Mouse (Mus musculus) CH12F3 (cell line): ENCODE results near the gene Gtf2h3.
"Not testable (repeated sequence)": the region's sequence is repeated elsewhere in the genome, so short reads cannot be mapped to it uniquely, and the experiment has no call there.

ENCODE experiments used
- in situ Hi-C: fragments of 300-500 bp; cut with MboI; formaldehyde crosslinking; loops from 2 replicates; pipeline ENCODE4 v1.14.3; 2020; ENCODE audit warnings: low sequenced_read_pairs

Gtf2h3 gene

DNA sequence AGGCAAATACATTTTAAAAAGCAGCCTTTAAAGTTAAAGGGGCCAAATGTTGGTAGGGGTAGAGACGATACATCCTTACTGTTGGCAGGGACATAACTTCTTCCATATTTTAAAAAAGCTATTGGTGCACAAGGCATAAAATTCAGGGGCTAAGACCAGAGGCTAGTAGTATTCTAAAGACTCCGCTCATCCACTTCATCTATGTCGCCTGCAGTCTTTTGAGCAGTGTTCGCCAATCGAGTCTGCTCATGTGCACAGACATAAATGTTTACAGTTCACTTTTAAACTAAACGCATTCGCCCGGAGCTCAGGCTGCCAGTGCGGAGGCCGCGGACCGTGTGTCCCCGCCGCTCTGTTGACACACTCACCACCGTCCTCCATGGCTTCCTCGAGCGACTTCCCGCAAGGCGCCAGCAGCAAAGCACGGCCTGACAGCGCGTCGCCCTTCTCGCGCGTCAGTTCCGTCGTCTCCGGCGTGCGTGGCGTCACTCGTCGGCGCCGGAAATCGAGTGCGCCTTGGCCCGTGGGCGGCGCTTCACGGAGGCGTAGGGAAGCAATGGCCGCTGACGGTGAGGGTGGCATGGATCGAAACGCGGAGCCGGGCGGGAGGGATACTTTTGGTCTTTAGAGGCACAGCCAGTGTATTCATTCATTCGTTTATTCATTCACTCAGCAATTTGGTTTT is at the start of gene Gtf2h3, which contains the start of gene Eif2b1:
Gene Gtf2h3 (plus strand): TSS at position 508 of the 685 bp plus-strand sequence.
Gene Eif2b1 (minus strand): TSS at position 499 of the 685 bp plus-strand sequence.
- in situ Hi-C loops = no loop called here

DNA sequence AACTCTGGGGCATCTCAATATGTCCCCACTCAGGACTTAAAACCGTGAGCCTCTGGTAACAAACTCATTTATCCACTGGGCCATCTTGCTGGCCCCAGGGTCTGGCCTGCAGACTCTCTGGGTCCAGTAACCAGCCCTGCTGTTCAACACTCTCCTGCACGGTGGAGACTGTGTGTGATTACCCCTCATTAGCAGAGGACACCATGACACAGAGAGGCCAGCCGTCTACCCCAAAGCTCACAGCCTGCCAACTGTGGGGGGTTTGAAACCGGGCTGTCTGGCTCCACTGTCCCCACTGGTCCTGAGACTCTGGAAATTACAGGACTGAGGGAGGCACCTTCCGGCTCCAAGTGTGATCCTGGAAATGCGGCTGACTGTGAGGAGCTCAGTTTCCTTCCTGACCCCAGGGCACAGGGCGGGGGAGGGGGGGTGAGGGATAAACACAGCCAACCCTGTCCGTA is 49.7 kb upstream of the Gtf2h3 start:
- in situ Hi-C loops = no loop called here

DNA sequence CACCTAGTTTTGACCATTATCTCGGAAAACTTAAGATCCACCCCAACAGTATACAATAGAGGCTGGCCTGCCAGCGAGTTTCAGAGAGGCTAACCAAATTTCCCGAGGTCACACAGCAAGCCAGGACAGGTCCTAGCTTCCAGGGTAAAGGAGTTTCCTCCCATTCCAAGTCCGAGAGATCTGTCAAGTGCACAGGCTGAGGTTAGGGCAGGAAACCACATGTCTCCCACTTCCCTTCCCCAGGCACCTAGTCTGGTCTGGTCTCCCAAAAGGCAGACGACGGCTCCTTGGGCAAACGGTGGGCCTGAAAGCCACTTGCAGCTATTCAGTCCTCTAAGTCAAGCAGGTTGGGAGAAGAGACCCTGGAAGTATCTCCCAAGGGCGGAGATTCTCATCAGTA is 49.2 kb upstream of the Gtf2h3 start:
- in situ Hi-C loops = loop anchor here (10.0 kb wide), 1 partner anchor 95 kb away; the partner anchor contains the start of gene Kmt5a

DNA sequence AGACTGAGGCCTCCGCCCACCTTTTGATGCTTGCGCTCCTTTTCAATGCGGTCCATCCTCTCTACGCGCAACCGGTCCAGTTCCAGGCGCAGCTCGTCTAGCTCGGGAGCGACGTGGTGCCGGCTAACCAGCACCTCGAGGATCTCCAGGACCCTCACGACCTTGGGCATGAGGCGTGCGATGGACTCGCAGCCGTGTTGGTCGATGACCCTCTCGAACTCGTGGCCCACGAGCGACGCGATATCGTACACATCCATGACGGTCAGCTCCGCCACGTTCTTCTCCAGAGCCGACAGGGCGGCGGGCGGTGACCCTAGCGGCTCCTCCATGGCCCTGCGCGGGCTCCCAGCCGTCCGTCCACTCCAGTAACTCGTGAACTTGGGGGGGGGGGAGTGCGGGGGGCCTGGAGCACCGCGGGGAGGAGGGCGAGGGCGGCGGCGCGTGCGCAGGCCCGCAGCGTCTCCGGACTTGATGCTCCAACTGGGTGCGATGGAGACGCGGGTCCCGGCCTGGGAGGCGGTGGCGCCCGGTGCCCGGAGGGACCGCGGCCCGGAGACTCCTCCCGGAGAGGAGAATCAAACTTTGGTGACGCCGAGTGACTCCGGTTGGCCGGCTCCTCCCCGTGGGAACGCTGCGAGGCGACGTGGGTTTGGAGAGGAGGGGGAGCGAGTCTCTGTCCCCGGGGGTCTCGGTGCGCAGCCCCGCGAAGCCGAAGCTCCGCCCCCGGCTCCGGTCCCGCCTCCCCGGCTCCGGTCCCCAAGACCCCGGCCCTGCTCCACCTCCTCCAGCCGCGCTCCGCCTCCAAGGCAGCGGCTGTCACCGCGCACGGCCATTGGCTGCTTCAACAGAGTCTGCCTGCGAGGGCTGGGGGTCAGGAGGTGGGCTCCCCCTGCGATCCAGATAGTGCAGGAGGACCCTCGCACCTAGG is 48.0 kb upstream of the Gtf2h3 start, which contains the start of gene Rilpl1:
Gene Rilpl1 (minus strand): TSS at position 737 of the 928 bp plus-strand sequence.
- in situ Hi-C loops = loop anchor here (10.0 kb wide), 1 partner anchor 96 kb away; the partner anchor contains the start of gene Kmt5a

DNA sequence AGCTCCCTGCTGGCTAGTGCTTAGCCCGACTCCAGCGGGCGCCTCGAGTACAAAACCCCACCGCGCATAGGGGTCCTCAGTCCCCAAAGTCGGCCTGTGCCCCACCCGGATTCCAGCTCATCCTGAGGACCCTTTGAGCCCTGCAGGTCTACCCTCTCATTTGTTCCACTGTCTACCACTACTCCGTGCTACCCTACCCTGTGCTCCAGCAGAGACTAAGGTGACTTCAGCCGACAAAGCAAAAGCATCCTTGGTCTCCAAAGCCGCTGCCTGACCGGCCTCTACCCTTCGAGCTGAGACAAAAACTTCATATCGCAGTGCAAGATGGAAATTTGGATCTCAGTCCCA is 47.4 kb upstream of the Gtf2h3 start:
- in situ Hi-C loops = loop anchor here (10.0 kb wide), 1 partner anchor 97 kb away; the partner anchor contains the start of gene Kmt5a

DNA sequence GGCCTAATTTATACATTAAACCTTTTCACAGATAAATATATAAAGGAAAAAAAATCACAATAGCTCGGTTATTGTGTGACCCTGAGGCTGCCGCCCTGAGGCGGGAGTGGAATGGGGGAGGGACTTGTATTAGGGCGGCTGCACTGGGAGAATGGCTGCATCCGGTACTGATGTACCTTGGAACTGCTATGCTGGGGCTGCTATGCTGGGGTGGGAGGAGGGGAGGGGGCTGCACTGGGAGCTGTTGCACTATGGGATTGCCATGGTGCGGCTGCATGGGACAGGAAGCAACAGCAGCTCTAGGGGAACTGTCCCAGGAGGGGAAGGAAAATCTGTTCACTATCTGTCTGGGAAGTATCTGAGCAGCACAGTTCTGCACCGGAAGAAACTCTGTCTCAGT is 46.5 kb upstream of the Gtf2h3 start:
- in situ Hi-C loops = loop anchor here (10.0 kb wide), 1 partner anchor 98 kb away; the partner anchor contains the start of gene Kmt5a

DNA sequence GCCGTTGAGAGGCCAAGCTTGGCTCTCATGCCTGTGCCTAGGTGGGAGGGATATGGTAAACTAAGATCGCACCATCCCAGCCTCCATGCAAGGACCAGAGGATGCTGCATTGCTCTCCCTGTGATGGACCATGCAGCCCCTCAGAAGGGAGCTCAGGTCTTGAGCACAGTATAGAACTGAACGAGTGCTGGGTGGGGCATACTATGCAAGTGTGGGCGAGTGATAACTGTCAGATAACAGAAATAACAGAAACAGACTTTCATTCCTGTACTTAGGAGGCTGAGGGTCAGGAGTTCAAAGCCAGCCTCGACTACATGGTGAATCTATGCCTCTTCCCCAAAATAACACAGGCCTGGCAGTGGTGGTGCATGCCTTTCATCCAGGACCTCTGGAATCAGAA is 43.9 kb upstream of the Gtf2h3 start:
- in situ Hi-C loops = loop anchor here (10.0 kb wide), 1 partner anchor 100 kb away; the partner anchor contains the start of gene Kmt5a

DNA sequence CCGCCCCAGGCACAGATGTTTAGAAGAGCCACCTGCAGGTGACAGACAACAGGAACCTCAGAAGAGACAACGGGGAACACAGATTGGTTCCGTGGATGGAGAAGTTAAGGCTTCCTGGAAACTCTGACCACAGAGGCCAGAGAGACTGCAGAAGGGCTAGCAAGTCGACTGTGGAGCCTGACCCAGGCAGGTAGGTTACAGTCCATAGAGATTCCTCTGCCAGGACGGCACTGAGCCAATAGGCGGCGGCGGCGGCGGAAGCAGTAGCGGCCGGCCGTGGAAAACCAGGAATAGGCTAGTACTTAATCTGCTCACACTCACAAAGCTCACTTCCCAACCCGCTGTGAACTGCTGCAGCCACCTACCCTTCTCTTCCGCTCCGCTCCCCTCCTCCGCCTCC is 42.2 kb upstream of the Gtf2h3 start:
- in situ Hi-C loops = loop anchor here (10.0 kb wide), 1 partner anchor 102 kb away; the partner anchor contains the start of gene Kmt5a

DNA sequence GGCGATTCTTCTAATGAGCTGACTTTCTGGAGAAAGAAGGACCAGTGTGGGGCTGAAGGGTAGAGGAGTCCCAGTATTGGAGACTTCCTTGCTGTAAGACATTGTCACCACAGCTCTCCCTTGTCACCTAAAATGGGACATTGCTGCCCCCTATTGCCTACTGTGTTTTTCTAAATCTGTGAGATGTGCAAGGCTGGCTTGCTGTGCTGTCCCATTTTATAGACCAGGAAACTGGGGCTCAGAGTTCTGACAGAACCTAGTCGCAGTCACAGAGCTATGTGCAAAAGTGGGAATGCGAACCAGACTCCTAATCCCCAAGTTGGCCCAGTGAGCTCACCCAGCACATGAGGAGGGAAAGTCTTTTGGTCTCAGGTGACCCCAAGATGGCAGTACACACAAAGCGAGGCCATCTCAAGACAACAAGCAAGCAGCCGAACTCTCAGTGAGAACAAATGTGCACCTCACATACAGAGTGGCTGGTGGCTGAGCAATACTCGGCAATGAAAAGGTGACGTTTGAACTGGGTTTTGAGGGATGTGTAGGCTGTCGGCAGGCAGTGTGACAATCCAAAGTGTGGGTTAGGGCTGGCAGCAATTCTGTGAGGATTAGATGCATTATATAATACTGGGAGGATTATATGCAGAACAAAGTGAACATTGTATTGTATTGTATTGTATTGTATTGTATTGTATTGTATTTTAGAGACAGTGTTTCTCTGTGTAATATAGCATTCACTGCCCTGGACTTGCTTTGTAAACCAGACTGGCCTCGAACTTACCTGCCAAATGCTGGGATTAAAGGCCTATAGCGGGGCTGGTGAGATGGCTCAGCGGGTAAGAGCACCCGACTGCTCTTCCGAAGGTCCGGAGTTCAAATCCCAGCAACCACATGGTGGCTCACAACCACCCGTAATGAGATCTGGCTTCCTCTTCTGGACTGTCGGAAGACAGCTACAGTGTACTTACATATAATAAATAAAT is 39.8 kb upstream of the Gtf2h3 start:
- in situ Hi-C loops = loop anchor here (10.0 kb wide), 1 partner anchor 104 kb away; the partner anchor contains the start of gene Kmt5a

DNA sequence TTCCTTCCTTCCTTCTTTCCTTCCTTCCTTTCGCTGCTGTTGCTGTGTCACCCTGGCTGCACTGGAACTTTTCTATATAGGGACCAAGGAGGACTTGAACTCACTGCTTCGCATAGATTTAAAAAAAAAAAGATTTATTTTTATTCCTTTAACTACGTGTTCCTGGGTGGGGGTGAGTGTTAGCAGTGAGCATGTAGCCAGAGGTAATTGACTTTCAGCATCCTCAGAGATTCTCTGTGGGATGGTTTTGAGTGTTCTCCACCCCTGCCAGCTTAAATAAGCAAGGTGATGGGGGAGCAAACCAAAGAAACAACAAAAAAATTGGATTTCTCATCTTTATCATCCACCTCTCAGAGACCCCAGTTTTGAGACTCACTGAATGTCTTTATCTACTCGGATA is 39.0 kb upstream of the Gtf2h3 start:
- in situ Hi-C loops = loop anchor here (10.0 kb wide), 1 partner anchor 105 kb away; the partner anchor contains the start of gene Kmt5a

DNA sequence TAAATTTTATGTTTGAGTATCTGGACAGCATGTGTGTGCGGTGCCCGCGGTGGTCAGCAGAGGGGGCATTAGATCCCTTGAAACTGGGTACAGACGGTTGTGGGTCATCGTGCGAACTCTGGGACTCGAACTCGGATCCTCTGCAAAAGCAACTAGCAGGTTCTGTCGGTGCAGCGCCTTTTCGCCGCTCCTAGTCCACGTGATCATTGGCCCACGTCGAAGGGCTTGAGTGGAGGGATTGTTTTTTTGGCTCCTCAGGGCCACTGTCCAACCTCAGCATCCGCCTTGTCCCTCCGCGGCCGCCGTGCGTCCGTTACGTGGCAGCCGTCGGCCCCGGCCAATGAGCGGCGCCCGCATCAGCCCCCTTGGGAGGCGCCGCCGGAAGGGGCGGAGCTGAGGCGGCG is 38.6 kb upstream of the Gtf2h3 start, which contains the start of gene Tmed2:
Gene Tmed2 (plus strand): TSS at position 313 of the 404 bp plus-strand sequence.
- in situ Hi-C loops = no loop called here

DNA sequence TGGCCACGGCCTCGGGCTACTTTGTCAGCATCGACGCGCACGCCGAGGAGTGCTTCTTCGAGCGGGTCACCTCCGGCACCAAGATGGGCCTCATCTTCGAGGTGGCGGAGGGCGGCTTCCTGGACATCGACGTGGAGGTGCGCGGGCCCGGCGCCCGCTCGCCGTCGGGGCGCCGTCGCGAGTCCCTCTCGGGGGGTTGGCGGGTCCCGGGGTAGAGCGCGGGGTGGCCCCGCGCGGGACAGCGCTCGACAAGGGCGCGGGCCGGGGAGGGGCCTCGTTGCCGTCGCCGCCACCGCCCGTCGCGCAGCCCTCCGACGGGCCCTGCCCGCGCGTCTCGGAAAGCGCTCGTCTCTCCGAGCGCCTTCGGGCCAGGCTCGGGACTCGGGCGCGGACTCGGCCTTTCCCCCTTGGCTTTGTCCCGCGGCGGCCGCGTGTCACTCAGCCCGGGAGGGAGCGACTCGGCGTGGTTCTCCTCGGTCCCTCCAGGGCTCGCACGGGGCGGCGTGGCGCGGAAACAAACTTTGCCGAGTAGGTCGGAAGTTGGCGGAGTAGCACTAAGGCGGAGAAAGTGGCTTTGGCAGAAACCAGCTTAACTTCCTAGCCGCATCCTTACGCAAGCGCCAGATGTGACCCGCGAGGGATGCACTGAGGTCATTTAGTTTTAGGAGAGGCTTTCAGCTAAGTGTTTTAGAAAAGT is 37.9 kb upstream of the Gtf2h3 start:
- in situ Hi-C loops = no loop called here

DNA sequence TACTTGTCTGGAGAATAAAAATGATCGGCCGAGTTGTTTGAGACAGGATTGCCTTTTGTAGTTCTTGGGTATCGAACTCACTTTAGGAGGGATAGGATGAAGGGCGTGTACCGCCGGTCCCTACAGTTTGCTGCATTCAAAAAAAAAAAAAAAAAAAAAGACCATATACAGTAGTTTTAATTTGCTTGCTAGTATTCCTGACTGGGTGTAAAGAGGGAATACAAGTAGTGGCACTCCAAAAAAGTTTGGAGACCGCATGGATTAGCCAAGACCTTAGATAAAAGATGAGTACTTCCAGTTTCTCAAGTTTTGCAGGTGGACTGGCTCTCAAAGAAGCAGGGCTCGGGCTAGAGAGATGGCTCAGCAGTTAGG is 37.4 kb upstream of the Gtf2h3 start:
- in situ Hi-C loops = no loop called here

DNA sequence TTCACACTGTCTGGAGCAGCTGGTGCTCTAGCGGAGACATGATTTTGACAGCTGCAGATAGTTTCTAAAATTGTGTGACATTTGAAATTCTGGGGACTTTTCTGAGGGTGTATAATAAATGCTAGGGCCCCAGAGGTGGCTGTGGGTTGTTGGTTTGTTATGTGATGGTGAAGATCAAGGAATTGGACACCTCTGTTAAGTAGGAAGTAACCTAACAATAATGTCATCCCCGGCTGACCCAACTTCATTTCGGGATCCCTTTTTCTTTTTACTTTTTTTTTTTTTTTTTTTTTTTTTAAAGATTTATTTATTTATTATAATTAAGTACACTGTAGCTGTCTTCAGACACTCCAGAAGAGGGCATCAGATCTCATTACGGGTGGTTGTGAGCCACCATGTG is 28.2 kb upstream of the Gtf2h3 start:
- in situ Hi-C loops = not testable (repeated sequence)

DNA sequence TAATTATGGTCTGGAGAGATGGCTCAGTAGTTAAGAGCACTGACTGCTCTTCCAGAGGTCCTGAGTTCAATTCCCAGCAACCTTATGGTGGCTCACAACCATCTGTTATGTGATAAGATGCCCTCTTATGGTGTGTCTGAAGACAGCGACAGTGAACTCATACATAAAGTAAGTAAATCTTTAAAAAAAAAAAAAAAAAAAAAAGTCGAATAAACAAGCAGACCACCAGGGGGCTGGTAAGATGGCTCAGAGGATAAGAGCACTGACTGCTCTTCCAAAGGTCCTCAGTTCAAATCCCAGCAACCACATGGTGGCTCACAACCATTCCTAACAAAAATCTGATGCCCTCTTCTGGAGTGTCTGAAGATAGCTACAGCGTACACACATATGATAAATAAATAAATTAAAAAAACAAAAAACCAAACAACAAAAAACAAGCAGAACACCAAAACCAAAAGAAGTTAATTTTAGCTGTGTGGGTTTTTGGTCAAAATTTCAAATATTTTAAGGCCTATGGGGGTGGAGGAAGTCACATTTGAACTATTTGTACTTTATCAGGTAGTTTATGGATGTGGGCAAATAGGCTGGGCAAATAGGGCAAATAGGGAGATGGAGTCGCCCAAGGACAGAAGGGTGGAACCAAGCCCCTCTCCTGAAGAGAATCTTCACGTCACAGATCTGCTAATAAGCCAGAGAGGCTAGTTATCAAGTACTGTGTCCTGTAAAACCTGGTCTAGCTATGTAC is 27.4 kb upstream of the Gtf2h3 start:
- in situ Hi-C loops = not testable (repeated sequence)

DNA sequence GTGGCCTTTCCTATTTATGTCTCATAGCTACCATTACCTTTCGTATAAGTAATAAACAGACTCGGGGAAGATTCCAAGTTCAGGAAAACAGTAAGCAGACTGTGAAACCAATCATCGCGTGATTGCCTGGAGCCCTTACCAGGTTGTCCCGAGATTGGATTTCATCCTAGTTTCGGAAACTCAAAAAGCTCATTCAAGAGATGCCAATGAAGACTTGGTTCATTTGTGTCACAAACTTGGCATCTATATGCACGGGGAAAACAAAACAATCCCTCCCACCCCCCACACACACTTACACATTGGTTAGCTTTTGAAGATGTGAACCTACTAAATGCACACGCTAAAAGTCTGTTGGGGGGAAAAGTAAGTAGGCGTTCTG is 26.9 kb upstream of the Gtf2h3 start:
- in situ Hi-C loops = no loop called here

DNA sequence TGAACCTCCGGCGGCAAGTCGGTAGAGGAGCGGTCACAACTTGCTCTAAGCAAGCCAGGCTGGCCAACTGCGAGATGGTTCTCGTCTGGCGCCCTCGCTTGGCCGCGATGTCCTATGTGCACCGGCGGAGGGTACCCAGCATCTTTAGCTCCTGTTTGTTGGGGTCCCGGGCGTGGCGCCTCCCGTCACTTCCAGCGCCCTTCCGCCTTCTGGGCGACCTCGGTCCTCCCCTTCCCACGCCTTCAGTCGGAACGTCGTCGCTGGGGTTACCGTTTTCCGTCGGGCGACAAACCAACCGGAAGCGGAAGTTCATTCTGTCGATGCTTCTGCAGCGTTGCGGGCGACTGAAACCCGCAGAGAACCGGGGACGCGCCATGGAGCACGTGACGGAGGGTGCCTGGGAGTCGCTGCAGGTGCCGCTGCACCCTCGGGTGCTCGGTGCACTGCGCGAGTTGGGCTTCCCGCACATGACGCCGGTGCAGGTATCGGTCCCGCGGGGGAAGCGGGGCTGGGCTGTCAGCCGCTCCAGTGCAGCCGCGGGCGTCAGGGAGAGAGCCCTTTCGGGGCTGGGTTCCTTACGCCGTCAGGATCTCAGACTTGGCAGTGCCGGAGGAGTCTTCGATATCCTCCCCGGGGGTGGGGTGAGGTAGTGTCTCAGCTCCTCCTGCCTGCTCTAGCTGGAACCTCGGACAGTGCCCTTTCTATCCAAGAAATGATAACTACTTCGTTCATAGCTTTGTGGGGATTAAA is 26.2 kb upstream of the Gtf2h3 start, which contains the start of gene Ddx55:
Gene Ddx55 (plus strand): TSS at position 307 of the 750 bp plus-strand sequence.
- in situ Hi-C loops = no loop called here

DNA sequence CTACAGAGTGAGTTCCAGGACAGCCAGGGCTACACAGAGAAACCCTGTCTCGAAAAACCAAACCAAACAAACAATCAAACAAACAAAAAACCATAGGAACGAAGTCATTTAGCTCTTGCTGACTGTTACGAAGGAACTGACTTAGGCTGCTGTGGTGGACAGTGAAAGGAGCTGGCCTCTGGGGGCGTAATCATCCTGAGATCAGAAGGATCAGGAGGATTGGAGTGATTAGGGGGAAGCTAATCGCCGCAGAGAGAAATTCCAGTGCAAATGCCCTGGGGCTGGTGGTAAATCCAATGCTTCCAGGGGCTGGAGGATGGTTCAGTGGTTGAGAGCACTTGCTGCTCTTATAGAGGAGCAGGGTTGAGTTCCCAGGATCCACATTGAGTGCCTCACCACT is 25.3 kb upstream of the Gtf2h3 start:
- in situ Hi-C loops = no loop called here
